Mouse (Mus musculus) cortical plate, adult 2 months (tissue): ENCODE data around the gene Ankdd1b.

ENCODE experiments used
- CTCF ChIP-seq: fragments of 200-500 bp; IDR thresholded peaks from 2 replicates; pipeline ENCODE4 v1.5.1; 2011; ENCODE audit warnings: mild to moderate bottlenecking, control low read depth, low read length; ENCODE audit not compliant: insufficient read depth; ENCODE audit errors: extremely low read depth
- POLR2A ChIP-seq: fragments of 200-500 bp; IDR thresholded peaks from 2 replicates; pipeline ENCODE4 v1.6.1; 2011; ENCODE audit warnings: mild to moderate bottlenecking, low read length, control low read depth; ENCODE audit not compliant: insufficient read depth; ENCODE audit errors: extremely low read depth

GRCm38 (mm10) chr13:96470556-96470955, 442 bp downstream of the Ankdd1b start:
- TF ChIP-seq POLR2A (no peak), CTCF (no peak)
